Mouse (Mus musculus): ENCODE measurements around the gene Rbms3.

Rbms3 gene

DNA sequence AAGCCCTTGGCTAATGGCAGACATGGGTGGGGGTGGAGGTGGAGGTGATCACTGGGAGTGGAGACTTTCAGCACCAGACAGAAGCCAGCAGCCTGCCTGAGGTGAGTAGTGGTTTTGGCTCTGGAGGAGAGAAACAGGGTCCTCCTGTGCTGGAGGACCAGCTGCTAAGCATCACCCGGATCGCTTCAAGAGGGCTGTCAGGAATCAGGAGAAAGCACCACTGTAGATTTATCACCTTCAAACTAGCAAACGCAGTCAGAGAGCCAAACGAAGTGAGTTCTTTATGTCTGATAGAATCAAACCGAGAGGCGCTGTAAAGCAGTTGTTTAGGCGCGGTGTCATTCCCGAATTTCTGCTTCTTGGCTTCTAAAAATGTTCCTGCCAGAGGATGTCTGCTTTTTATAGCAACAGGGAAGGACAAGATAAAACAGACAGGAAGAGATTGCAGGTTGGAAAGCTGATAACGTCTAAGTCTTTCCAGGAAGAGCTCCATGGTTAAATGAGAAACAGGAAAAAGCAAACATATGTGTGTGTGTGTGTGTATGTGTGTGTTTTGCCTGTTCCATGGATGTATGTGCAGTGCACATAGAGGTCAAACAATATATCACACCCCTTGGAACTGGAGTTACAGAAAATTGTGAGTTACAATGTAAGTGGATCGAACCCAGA lies 928.1 kb downstream of the Rbms3 start:
- DNase-seq = no peak

DNA sequence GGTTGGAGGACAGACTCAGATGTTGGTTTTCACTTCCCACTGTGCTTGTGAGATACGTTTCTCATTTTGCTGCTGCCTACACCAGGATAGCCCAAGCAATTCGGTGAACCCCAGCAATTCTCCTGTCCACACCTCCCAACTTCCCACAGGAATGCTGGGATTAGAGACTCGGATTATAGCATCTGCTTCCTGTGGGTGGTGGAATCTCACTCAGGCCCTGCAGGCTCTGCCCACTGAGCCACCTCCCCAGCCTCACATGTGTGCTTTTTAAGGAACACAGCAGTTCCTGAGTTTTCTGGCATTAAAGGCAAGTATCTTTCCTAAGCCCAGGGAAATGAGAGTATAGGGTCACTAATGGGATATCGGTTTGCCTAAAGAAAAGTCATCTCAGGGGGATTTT lies 941.1 kb downstream of the Rbms3 start:
- DNase-seq = no peak

DNA sequence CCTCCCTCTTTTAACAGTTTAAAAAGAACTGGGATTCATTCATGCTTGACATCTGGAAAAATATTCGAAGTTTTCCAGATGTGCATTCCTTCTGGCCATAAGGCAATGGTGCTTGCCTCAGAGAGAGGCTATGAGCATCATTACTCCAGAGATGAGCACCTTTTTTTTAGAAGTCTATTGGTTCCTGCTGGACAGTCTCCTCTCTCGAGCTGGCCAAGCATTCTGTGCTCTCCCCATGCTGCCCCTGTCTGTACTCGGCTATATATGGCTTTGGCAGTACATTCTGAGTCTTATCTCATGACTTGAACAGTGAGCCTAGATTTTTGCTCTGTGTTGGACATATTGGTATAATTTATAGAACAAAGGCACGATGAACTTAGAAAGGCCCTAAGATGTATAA lies 952.6 kb downstream of the Rbms3 start:
- DNase-seq = no peak

DNA sequence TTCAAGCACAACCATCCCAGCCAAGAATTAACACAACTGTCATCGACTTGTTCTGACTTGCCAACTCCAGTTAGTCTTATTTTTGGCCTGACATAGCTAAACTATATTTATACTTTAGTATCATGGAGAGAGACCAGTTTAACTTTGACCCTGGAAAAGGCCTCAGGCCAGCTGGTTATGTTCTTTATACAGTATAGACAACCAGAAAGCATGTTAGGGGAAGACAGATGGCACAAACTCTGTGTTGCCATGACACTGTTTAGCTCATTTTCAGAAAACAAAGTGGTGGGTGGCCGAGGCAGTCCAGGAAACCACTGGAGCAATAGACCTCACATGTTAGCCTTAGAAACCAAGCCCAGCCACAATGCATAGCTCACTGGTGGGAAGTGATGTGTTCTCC lies 953.3 kb downstream of the Rbms3 start:
- no peak for DNase-seq

DNA sequence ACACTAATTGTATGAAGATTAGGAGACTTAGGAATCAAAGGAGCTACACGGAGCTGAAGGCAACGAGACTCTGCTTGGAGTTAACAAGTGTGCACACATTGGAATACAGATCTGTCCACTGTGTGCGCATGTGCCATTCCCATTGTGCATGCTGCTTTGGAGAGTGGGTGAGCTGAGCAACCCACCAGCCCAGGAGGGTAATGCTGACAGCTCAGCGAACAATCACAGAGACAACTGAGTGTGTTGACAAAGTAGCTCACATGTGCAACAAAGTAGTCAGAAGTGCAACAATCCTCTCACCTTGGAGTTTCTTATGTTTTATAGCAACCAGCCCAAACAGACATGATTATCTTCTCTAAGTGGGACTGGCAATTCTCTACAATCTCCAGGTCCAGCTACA lies 955.5 kb downstream of the Rbms3 start:
- DNase-seq = no peak

DNA sequence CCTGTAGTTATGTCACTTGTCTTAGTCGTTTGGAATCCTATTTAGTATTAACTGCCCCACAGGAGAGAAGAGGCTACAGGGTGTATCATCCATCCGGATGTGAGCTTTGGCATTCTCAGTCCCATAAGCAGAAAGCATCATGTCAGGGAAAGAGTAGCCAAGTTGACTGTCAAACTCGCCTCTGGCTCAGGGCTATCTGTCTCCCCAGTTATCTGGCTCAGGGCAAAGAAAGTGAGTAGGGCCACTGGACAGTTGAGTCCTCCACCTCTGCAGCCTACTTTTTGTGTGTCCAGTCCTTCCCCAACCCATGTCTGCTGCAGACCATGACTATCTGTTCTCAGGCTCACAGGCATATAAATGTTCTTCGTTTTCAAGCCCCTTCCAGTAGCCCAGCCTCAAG lies 968.7 kb downstream of the Rbms3 start:
- no peak for DNase-seq

DNA sequence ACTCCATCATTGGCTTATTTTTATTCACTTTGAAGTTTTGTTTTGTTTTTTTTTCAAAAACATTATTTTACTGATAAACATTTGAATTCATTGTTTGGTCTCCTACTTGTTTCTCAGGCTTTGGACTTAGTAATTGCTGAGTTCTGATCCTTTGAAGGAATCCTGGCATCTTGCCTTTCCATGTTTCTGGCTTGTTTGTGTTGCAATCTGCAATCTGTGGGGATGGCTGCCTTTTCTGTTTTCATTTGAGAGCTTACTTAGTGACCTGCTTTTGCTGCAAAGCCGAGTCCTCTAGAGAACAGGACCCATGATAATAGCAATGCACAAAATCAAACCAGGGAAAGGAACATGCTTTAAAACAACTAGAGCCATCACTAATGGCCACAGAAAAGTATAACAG lies 969.8 kb downstream of the Rbms3 start:
- no peak for DNase-seq

DNA sequence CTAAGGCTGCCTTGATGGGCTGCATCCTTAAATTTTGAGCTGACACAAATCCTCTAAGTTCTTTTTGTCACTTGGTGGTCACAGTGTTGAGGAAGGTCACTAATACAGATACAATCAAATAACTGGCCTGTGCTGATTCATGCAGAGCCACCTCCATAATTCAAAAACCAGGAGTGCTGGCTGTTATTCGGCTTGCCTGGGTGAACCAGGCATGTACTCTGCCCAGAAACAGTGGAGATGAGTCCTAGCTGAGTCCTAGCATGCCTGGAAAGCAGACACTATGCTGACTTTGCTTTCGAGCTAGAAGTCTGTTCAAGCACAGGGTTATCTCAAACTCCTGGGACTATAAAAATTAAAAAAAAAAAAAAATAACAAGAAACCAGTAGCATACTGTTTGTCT lies 972.6 kb downstream of the Rbms3 start:
- no peak for DNase-seq

DNA sequence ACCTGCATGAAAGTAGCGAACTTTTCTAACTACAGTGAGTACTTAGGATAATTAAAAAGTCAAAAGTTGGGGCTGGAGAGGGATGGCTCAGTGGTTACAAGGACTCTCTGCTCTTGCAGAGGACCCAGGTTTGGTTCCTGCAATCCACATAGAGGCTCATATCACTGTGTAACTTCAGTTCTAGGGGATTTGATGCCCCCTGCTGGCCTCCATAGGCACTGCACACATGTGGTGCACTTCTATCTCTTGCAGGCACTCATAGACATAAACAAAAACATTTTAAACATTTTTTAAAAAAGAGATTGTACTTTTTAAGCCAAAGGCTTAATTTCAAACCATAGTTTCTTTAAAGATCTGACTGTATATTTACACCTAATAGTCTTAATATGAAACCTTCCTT lies 978.3 kb downstream of the Rbms3 start:
- no peak for DNase-seq

DNA sequence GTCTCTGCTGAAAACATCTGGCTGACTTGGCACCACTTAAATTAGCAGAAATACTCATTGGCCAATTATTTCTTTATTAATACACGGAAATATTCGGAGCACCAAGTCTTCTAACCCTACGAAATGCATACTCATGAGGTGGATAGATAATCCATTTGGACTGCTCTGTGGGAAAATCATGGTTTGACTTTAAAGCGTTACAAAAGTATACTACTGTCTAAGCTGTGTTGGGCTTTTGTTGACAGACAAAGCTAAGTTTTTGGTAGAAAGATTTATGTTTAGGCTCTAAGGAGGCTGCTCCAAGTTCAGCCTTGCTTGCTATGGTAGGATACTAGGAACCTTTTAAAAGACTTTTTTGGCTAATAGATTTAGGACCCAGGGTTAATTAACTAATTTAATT lies 979.8 kb downstream of the Rbms3 start:
- DNase-seq = no peak

DNA sequence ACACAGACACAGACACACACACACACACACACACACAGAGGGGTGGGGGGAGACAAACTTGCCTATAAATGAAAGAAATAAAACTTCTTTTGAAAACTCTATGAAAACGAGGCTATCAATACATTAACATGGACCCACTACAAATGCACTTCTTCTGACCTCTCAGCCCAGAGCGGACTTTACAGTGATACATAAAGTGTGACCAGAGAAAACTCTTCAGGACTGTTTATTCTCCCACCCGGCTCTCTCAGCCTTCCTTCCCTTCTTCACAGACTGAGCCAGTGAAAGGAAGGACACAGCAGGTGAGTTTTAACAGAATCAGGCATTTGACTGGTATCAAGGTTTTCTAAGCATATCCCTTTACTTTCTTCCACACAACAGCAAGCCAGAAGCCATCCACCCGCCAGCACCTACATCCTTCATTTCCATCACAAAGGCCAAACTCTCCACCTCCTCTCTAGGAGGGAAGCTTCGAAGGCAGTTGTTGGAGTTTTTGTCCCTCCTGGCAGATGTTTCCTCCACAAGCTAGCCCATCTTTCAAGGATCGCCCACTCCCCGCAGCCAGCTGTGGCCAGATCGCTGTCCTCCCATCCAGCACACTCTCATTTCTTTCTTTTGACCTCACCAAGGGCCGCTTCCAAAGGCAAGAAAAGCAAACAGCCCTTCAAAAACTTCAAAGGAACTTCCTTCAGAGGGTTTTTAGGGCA lies 980.5 kb downstream of the Rbms3 start:
- DNase-seq = no peak

DNA sequence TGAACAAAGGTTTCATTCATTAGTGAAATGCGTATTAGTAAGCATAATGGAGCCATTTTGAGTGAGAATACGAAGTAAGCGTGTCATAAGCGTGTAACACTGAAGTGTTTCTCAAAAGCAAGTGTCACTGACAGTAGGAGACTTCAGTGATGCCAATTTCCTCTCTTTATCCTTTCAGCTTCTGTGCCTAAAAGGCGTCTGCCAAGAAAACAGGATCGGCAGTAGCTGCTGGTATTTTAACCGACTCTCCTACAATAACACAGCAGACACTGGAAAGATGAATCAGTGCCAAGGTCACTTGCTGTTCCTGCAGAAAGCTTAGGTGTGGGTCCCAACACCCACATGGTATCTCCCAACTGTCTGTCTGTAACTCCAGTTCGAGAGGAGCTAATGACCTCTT lies 985.1 kb downstream of the Rbms3 start:
- DNase-seq = no peak

DNA sequence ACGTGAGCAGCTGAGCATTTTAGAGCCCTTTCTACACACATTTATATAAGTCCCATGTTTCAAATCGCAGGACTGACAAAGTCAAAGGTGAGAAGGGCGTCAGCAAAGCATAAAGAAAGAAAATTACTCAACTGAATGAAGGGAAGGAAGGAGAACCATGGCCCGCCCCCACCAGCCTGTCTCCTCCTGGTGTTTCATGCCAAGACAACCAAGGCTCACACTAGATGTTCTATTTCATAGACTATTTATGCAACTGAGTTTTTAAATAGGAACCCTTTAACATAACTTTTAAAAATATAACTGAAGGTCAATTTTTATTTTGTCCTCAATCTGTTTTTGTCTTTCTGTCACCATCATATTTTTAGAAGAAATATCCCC lies 989.4 kb downstream of the Rbms3 start:
- no peak for DNase-seq

DNA sequence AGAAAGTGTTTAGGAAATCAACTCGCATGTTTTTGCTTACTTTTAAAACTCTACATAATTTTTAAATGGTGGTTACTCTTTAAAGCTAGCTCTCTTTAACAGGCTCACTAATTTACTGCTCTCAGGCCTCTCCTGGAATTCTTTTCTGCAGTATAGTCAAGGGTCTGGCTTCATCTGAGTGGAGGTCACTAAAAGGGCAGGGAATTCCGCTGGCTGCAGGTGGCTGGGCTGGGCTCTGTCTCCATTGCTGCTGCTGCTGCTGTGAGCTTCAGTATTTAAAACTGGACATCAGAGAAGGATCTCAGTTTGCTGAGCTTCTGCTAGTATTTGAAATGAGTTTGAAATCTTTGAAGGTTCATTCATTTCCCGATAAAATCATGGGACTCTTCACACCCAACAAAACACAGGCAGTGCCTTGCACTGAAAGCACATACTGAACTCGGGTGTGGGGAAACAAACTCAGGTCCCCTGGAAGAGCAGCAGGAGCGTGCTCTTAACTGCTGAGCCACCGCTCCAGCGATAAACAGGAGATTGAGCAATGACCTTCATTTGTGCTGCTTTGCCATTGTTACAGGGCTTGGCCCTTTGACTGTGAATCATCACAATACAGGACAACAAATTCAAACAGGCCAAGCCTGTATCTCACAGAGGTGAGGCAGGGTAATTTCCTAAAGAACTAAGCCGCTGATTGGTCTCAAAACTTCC lies 990.0 kb downstream of the Rbms3 start:
- no peak for DNase-seq

DNA sequence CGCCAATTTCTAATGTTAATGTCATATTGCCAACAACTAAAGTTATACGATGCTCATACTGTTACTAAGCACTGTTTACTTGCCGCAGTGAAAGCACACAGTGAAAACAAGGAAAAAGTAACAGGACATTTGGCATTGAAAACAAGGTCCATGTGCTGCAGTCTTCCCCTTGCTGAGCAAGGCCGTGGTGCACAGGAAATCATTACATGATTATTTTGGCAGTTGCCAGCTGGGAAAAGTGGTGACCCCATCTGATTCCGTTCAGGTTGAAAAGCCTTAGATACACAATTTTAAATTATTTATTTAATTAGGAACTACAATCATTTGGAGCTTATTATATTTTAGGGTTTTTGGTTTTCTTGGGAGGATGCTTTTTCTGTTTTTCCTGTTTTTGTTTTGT lies 995.9 kb downstream of the Rbms3 start:
- DNase-seq = no peak

DNA sequence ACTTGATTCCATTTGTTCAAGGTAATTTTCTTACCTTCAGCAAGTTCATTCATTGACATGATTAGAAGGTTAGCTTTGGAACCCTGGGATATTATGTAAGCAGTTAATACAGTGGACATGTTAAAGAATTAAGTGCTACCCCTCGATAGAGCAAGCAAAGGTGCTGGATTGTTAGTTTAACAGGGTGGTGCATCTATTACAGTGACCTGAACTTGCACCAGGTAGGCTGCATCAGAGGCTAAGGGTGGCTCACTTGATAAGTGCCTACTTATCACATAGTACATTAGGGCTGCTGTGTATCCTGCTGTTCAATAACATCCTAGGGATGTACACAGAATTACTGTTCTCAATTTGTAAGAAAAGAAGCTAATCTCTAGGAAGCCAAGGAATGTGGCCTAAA lies 996.6 kb downstream of the Rbms3 start:
- no peak for DNase-seq

DNA sequence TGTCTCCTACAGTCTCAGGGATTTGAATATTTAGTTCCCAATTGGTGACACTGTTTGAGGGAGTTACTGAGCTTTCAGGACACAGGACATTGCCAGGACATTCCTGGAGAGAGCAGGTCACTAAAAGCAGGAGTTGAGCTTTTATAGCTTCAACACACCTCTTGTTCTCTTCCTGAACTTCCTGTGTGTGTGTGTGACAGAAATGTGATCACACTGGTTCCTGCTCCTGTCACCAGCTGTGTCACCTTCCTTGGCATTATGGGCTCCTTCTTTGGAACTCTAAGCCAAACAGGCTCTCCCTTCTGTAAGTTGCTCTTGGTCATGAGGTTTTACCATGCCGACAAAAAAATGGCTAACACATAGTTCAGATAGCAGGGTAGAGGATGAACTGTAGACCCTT lies 997.9 kb downstream of the Rbms3 start:
- DNase-seq = no peak

DNA sequence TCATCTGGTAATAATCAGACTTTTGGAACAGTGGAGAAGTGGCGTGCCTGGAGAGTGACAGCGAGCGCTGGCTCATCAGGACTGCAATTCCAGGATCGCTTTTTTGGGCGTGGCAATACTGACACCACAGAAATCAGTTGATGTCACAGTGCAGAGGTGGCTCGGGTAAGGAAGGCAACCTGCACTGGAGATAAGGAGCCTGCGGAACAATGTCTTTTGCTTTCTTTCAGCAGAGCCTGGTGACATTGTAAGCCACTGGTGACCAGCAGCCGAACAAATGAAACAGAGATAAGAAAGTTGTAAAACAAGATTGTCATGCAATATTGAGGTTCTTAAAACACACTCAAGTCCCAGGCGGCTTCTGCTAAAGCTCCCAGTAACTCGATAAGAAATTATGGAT lies 998.9 kb downstream of the Rbms3 start:
- DNase-seq = no peak

DNA sequence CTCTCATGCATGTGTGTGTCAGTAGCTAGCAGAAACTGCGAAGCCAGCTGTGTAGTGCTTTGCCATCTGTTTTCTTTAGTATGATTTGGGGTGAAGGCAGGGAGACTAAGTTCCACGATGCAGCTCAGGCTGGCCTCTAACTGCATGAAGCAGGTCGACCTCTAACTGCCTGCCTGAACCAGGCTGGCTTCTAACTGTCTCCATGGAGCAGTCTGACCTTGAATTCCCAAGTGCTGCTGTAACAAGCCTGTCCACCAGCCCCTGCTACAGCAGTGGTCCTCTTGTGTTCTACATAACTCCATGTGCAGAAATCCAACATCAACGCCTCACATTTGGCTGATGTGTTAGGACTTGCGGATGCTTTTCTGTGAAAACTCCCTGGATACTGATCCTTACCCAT lies 1009.3 kb downstream of the Rbms3 start:
- no peak for DNase-seq

DNA sequence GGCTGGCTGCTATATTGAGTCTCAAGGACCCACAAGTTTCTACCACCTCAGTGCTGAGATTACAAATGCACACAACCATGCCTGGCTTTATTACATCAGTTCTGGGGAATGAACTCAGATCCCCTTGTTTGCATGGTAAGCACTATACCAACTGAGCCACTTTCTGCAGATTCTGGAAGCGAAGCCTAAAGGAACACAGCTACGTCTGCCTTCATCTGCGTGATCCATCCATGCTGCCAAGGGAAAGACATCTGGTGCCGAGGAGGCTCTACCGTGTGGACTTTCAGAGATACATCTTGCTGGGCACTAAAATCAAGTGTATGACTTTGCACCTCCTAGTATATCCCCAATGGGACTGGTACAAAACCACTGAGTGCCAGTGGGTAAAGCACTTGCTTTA lies 1010.8 kb downstream of the Rbms3 start:
- no peak for DNase-seq

DNA sequence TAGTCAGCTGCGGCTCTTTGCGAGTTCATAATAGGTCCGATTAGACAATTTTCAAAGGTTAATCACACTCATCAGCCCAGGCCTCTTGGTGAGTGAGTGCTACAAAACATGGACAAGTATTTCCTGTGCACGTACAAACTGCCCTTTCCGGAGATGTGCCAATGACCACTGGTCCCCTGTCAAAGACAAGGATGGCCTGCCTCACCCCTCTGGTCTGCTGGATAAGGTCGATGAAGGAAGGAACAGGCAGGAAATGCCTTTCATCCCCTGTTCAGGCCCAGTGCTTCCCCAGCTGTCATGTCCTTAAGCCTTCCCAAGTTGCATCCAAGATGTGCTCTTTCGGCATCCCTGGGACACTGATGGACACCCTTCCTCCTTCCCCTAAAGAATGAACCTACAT lies 1016.4 kb downstream of the Rbms3 start:
- DNase-seq = no peak

DNA sequence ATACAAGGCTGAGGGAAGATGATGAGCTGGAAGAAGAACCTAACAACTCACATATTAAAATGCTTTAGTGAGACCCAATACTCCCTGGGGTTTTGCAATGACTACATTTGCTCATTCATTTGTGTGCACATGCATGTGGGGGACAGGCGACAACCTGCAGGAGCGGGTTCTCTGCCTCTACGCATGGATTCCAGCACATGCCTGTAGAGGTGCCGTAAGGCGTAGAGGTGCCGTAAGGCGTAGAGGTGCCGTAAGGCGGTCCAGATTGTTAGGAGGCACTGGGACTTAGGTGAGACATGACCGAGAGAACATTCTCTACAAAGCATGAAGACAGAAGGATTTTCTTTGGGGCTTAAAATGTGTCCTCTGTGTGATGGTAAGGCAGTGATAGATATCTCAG lies 1033.7 kb downstream of the Rbms3 start:
- no peak for DNase-seq

DNA sequence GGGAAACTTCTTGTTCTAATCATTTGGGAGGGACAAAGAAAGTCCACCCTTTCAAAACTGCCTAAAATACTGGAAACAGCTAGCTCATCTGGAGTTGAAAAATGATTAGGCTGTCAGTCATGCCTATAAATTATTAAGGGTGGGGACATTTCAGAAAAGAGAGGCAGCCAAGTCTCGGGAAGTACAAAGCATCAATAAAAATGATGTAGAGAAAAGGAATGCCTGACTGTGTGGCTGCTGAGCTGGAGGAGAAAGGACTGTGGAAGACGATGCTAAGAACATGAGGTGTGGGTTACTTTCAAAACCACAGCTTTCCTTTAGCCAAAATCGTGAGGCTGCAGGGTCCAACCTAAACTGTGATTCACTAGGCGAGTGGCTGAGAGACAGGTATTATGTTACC lies 1037.2 kb downstream of the Rbms3 start:
- no peak for DNase-seq

DNA sequence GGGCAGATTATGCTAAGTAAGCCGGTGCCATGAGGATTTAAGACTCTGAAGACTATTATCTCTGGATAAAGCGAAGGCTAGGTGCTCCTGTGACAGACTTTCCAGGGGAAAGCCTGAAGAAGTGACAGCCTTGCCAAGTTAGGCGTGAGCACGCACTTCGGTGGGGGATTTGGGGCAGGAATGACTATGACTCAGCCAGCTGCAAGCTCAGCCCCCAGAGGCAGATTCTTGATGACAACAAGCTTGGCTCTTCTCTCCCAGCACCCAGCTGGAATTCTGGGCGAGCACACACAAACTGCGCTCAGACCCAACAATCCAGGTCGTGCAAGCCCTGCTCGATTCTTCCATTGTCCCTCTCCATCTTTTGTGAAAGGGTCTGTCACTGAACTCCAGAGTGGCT lies 1038.6 kb downstream of the Rbms3 start:
- no peak for DNase-seq

DNA sequence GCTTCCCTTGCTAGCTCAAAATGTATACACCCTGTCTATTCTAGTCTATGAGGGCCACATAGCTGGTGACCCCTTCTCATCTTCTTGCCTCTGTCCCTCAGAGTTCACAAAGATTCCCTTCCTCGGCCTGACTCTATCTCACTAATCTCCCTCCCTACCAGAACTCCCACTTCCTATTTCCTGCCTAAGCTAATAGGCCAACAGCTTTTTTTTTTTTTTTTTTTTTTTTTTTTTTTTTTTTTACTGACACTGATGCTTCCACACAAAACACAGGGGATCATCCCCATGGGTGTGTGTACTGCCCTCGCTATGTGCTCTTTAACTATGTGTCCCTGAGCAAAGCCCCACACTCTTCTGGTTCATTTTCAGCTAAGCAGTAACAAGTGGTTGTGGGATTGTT lies 1060.0 kb downstream of the Rbms3 start:
- DNase-seq = no peak

All from cerebellum, adult 11-12 months (tissue).